Mouse (Mus musculus): ENCODE measurements around the gene Zfp207. TPM values are rescaled to one million over a fixed set of nuclear protein-coding genes. Genes with fewer than 3 reads are reported as not detected.

Gene Zfp207
- total and polyA plus RNA-seq, 3 experiments, result 143 to 347 (median 186) TPM

DNA sequence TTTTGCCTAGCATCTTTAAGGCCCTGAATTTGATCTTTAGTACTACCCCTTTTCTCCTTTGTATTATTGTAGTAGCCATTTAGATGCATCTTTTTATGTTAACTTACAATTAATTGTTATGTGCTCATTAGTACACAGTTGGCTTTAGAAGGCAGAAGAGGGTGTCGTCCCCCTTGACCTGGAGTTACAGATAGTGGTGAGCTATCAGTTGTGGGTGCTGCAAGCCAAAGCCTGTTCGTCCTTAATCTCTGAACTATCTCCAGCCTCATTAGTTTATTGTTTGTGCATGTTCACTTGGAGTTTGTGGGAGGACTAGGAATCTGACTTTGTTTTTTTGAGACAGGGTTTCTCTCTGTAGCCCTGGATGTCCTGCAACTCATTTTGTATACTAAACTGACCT lies 3.7 kb downstream of the Zfp207 start (continued):
- no peak for TF ChIP-seq NRF1 (IDR thresholded peaks at IDR 0.05; ENCODE audit: insufficient read depth, low read depth, low read length, poor library complexity, severe bottlenecking)

DNA sequence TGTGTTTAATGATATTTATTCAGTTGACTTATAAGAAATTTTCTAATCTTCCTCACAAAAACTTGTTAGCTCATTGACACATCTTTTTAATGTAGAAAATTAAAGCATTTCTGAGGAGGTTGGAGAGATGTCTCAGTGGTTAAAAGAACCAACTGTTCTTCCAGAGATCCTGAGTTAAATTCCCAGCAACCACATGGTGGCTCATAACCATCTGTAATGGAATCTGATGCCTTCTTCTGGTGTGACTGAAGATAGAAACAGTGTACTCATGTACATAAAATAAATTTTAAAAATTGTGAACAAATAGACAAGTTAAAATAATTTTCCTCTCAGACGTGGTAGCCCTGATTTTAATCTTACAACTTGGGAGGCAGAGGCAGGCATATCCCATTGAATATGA lies 6.8 kb downstream of the Zfp207 start:
- peaks cover 58% of the 10 kb centered on the region for H3K79me2 ChIP-seq (ENCODE audit: control insufficient read depth, insufficient read depth, low read length, poor library complexity)
- no peak overlapping the region for H3K27ac ChIP-seq (ENCODE audit: control insufficient read depth, low read depth, low read length)
- no peaks in the 10 kb centered on the region for H3K27me3 ChIP-seq (ENCODE audit: control insufficient read depth in 1 of 2, insufficient read depth in 2 of 2, low read length in 2 of 2)
- peaks cover 71 to 93% of the 10 kb centered on the region in 2 experiments for H3K36me3 ChIP-seq (ENCODE audit: control insufficient read depth in 1 of 2, insufficient read depth in 2 of 2, low read length in 2 of 2)
- H3K4me1 ChIP-seq (ENCODE audit: control insufficient read depth in 1 of 2, insufficient read depth in 2 of 2, low read length in 2 of 2), result peaks cover 22 to 24% of the 10 kb centered on the region in 2 experiments
- no peak overlapping the region for H3K4me3 ChIP-seq (ENCODE audit: control insufficient read depth in 1 of 2, insufficient read depth in 1 of 2, low read depth in 2 of 2, low read length in 2 of 2)
- TF ChIP-seq JUND (IDR thresholded peaks at IDR 0.05; ENCODE audit: low read depth, low read length) (no peak), ZC3H11A (IDR thresholded peaks at IDR 0.05; ENCODE audit: low read depth, low read length) (no peak), GABPA (IDR thresholded peaks at IDR 0.05; ENCODE audit: low read depth, low read length) (no peak), MYC (IDR thresholded peaks at IDR 0.05; ENCODE audit: low read depth, low read length) (no peak), SIN3A (IDR thresholded peaks at IDR 0.05; ENCODE audit: low read length) (0 out of 2 replicates have a peak, but pooled peaks have one; percentile 3), USF1 (IDR thresholded peaks at IDR 0.05; ENCODE audit: low read depth, low read length) (no peak)
- DNase-seq (ENCODE audit: low read depth, low spot score), result no peak
- no peaks in the 10 kb centered on the region for H3K9me3 ChIP-seq (replicated peaks; ENCODE audit: insufficient read depth, low read length)
- H3K9ac ChIP-seq (ENCODE audit: control insufficient read depth, low read depth, low read length, poor library complexity, severe bottlenecking), result no peak overlapping the region

GRCm38 (mm10) chr11:80391407-80392120 lies 8.5 kb downstream of the Zfp207 start:
- H3K4me1 ChIP-seq (ENCODE audit: control insufficient read depth in 1 of 2, insufficient read depth in 2 of 2, low read length in 2 of 2), result peaks cover 18 to 24% of the 10 kb centered on the region in 2 experiments
- no peak overlapping the region for H3K4me3 ChIP-seq (ENCODE audit: control insufficient read depth in 1 of 2, insufficient read depth in 1 of 2, low read depth in 2 of 2, low read length in 2 of 2)
- H3K27ac ChIP-seq (ENCODE audit: control insufficient read depth, low read depth, low read length), result no peak overlapping the region
- TF ChIP-seq ETS1 (IDR thresholded peaks at IDR 0.05; ENCODE audit: low read depth, low read length) (no peak), MEF2A (IDR thresholded peaks at IDR 0.05; ENCODE audit: extremely low read depth, insufficient replicate concordance, low read depth, low read length, poor library complexity, severe bottlenecking) (no peak), GABPA (IDR thresholded peaks at IDR 0.05; ENCODE audit: low read depth, low read length) (no peak), CHD2 (IDR thresholded peaks at IDR 0.05; ENCODE audit: low read length) (no peak), TBP (IDR thresholded peaks at IDR 0.05; ENCODE audit: low read depth, low read length) (no peak), MYC (IDR thresholded peaks at IDR 0.05; ENCODE audit: low read depth, low read length) (no peak), E2F4 (IDR thresholded peaks at IDR 0.05; ENCODE audit: borderline replicate concordance, low read depth, low read length) (no peak), POLR2AphosphoS2 (IDR thresholded peaks at IDR 0.05; ENCODE audit: low read length) (peak; percentile 54), TAL1 (IDR thresholded peaks at IDR 0.05; ENCODE audit: low read length) (no peak), MXI1 (IDR thresholded peaks at IDR 0.05; ENCODE audit: low read depth, low read length) (peak; percentile 49; the same call in 1 of the 2 replicates), JUND (IDR thresholded peaks at IDR 0.05; ENCODE audit: low read depth, low read length) (no peak), MAX (IDR thresholded peaks at IDR 0.05; ENCODE audit: low read length) (no peak), RCOR1 (IDR thresholded peaks at IDR 0.05; ENCODE audit: low read depth, low read length) (peak; percentile 90), USF1 (IDR thresholded peaks at IDR 0.05; ENCODE audit: low read depth, low read length) (no peak), CHD1 (IDR thresholded peaks at IDR 0.05; ENCODE audit: low read depth, low read length) (no peak), ZMIZ1 (IDR thresholded peaks at IDR 0.05; ENCODE audit: low read depth, low read length) (0 out of 2 replicates have a peak, but pooled peaks have one; percentile 18), GATA1 (IDR thresholded peaks at IDR 0.05; ENCODE audit: low read depth, low read length) (no peak), NRF1 (IDR thresholded peaks at IDR 0.05; ENCODE audit: insufficient read depth, low read depth, low read length, poor library complexity, severe bottlenecking) (no peak), MAZ (IDR thresholded peaks at IDR 0.05; ENCODE audit: low read depth, low read length) (no peak), USF2 (IDR thresholded peaks at IDR 0.05; ENCODE audit: borderline replicate concordance in 1 of 2, insufficient read depth in 1 of 2, low read depth in 1 of 2, low read length in 2 of 2) (no peak), HCFC1 (IDR thresholded peaks at IDR 0.05; ENCODE audit: low read depth, low read length) (no peak), UBTF (IDR thresholded peaks at IDR 0.05; ENCODE audit: borderline replicate concordance, insufficient read depth, low read depth, low read length) (no peak), ZNF384 (IDR thresholded peaks at IDR 0.05; ENCODE audit: low read depth, low read length) (no peak), MAFK (IDR thresholded peaks at IDR 0.05; ENCODE audit: borderline replicate concordance, low read depth, low read length) (no peak), SMC3 (IDR thresholded peaks at IDR 0.05; ENCODE audit: low read depth, low read length) (no peak)

More at GRCm38 (mm10) chr11:80391407-80392120, 8.5 kb downstream of the Zfp207 start:
- Histone ChIP-seq H3K9ac (ENCODE audit: control insufficient read depth, low read depth, low read length, poor library complexity, severe bottlenecking) (no peak overlapping the region), H3K36me3 (ENCODE audit: control insufficient read depth in 1 of 2, insufficient read depth in 2 of 2, low read length in 2 of 2) (peaks cover 74 to 94% of the 10 kb centered on the region in 2 experiments), H3K79me2 (ENCODE audit: control insufficient read depth, insufficient read depth, low read length, poor library complexity) (peaks cover 48% of the 10 kb centered on the region), H3K9me3 (replicated peaks; ENCODE audit: insufficient read depth, low read length) (no peaks in the 10 kb centered on the region), H3K27me3 (ENCODE audit: control insufficient read depth in 1 of 2, insufficient read depth in 2 of 2, low read length in 2 of 2) (no peaks in the 10 kb centered on the region)
- DNase-seq (ENCODE audit: low read depth, low spot score), result no peak

All from MEL (cell line).